ENCODE assay signal across 8 mouse cellular contexts in the genomic region with DNA sequence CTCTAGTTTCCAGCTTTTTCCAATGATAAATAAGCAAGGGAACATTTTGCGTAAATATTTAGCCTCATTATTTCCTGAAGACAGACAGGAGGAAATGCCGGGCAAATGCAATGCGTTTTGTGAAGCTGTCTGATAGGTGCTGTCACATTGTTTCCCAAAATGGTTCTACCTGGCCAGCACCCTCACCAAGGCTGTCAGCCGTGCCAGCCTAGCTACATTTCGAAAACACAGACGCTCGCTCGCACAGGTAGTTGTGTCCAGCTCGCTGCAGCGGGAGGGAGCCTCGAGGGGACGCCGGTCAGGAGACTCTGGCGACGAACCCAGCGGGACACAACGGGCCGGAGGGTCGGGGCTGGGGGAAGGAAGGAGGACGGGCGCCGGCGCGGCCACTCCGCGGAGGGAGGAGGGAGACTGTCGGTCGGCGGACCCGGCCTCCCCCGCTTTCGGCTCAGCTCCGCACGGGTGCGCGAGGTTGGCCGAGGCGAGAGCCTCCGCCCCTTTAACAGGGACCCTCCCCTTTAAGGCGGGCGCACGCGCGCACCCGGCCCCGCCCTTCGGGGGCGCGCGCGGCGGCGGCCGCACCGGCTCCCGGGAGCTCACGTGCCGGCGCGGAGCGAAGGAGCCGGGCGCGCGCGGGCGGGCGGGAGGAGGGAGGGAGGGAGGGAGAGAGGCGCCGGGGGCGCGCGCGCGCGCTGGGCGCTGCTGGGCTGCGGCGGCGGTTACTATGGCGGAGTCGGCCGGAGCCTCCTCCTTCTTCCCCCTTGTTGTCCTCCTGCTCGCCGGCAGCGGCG. TPM values are rescaled to one million over a fixed set of nuclear protein-coding genes. Genes with fewer than 3 reads are reported as not detected.
A peak's percentile ranks its signal among the peaks of the same experiment; 100 is the strongest.
DNase-seq lines count a peak whose midpoint lies in the region; ATAC-seq and TF ChIP-seq lines count a peak whose summit lies in the region.

A gene (plus strand): TSS at position 647 of the 791 bp plus-strand sequence.

- peak within 1 kb of the TSS; percentile 83 for H3K4me3 ChIP-seq in ES-Bruce4 (ENCODE audit: low read depth, low read length)
- H3K4me3 ChIP-seq in forebrain, embryonic 16.5 days (replicated peaks; ENCODE audit: low read length) = peak within 1 kb of the TSS; percentile 68
- H3K4me3 ChIP-seq in liver, postnatal 0 days (ENCODE audit: low read depth, low read length) = peak within 1 kb of the TSS; percentile 88
- H3K4me3 ChIP-seq in neural tube, embryonic 13.5 days = peak within 1 kb of the TSS; percentile 85

- TF ChIP-seq CTCF in ES-Bruce4 (IDR thresholded peaks at IDR 0.05; ENCODE audit: low read depth, low read length) = no peak
- no peak for TF ChIP-seq CTCF in liver, postnatal 0 days (IDR thresholded peaks at IDR 0.05; ENCODE audit: low read depth)

- H3K4me2 ChIP-seq in forebrain, embryonic 16.5 days (ENCODE audit: low read length) = peak within 1 kb of the TSS; percentile 74
- peak within 1 kb of the TSS; percentile 90 for H3K4me2 ChIP-seq in liver, postnatal 0 days (ENCODE audit: low read depth, low read length)
- H3K4me2 ChIP-seq in neural tube, embryonic 13.5 days = peak within 1 kb of the TSS; percentile 88

- no peaks in the 10 kb centered on the region for H3K9me3 ChIP-seq in ES-Bruce4 (replicated peaks; ENCODE audit: control insufficient read depth, insufficient read depth, low read length, poor library complexity, severe bottlenecking)
- H3K9me3 ChIP-seq in forebrain, embryonic 16.5 days (ENCODE audit: control insufficient read depth, low read length) = no peaks in the 10 kb centered on the region
- H3K9me3 ChIP-seq in liver, postnatal 0 days (ENCODE audit: low read length) = no peaks in the 10 kb centered on the region
- no peaks in the 10 kb centered on the region for H3K9me3 ChIP-seq in neural tube, embryonic 13.5 days

- TF ChIP-seq POLR2A in ES-Bruce4 (IDR thresholded peaks at IDR 0.05; ENCODE audit: insufficient read depth, low read length) = no peak

- WGBS in forebrain, embryonic 16.5 days = 1% methylated on average over 21 of the region's 87 CpGs
- under 1% methylated on average over 49 of the region's 87 CpGs for WGBS in liver, postnatal 0 days (ENCODE audit: insufficient replicate concordance)
- 1% methylated on average over 58 of the region's 87 CpGs for WGBS in neural tube, embryonic 13.5 days

- no peaks in the 10 kb centered on the region for H3K36me3 ChIP-seq in ES-Bruce4 (ENCODE audit: control insufficient read depth, insufficient read depth, low read length, poor library complexity, severe bottlenecking)
- H3K36me3 ChIP-seq in forebrain, embryonic 16.5 days (ENCODE audit: control insufficient read depth, insufficient read depth) = no peaks in the 10 kb centered on the region
- H3K36me3 ChIP-seq in liver, postnatal 0 days (replicated peaks; ENCODE audit: insufficient read depth, low read length) = no peaks in the 10 kb centered on the region
- no peaks in the 10 kb centered on the region for H3K36me3 ChIP-seq in neural tube, embryonic 13.5 days

- H3K4me1 ChIP-seq in ES-Bruce4 (ENCODE audit: control insufficient read depth, insufficient read depth, low read length) = peaks cover 6% of the 10 kb centered on the region
- H3K4me1 ChIP-seq in forebrain, embryonic 16.5 days (replicated peaks; ENCODE audit: control insufficient read depth, insufficient read depth, low read length) = peaks cover 36% of the 10 kb centered on the region
- H3K4me1 ChIP-seq in liver, postnatal 0 days (ENCODE audit: insufficient read depth) = peaks cover 39% of the 10 kb centered on the region
- H3K4me1 ChIP-seq in neural tube, embryonic 13.5 days (replicated peaks) = peaks cover 42% of the 10 kb centered on the region

- TF ChIP-seq EP300 in ES-Bruce4 (IDR thresholded peaks at IDR 0.05; ENCODE audit: insufficient read depth, low read depth, low read length) = no peak
- no peak for TF ChIP-seq EP300 in liver, postnatal 0 days (IDR thresholded peaks at IDR 0.05; ENCODE audit: low read depth)

- H3K27ac ChIP-seq in ES-Bruce4 (ENCODE audit: insufficient read depth, low read length) = no peak within 1 kb of the TSS
- peak within 1 kb of the TSS; percentile 76 for H3K27ac ChIP-seq in forebrain, embryonic 16.5 days (ENCODE audit: low read length)
- H3K27ac ChIP-seq in liver, postnatal 0 days (ENCODE audit: low read depth) = peak within 1 kb of the TSS; percentile 90
- H3K27ac ChIP-seq in neural tube, embryonic 13.5 days (replicated peaks) = peak within 1 kb of the TSS; percentile 91

- H3K27me3 ChIP-seq in ES-Bruce4 (ENCODE audit: control insufficient read depth, insufficient read depth, low read length, poor library complexity, severe bottlenecking) = peaks cover 3% of the 10 kb centered on the region; the same call in 1 of the 2 replicates
- no peaks in the 10 kb centered on the region for H3K27me3 ChIP-seq in forebrain, embryonic 16.5 days (replicated peaks; ENCODE audit: control insufficient read depth, insufficient read depth, low read length)
- H3K27me3 ChIP-seq in liver, postnatal 0 days (ENCODE audit: insufficient read depth, low read length) = no peaks in the 10 kb centered on the region
- H3K27me3 ChIP-seq in neural tube, embryonic 13.5 days = peaks cover 12% of the 10 kb centered on the region

- intact Hi-C loops in heart, postnatal 25 days (cut with DNase I) = loop anchor here (1.0 to 2.0 kb wide), 2 partner anchors 18 to 27 kb away; no protein-coding TSS in a partner anchor

- ATAC-seq in cerebellum, adult (ENCODE audit: insufficient number of reproducible peaks, low FRiP score, low TSS enrichment) = peak; percentile 78
- ATAC-seq in forebrain, embryonic 16.5 days = peak; percentile 89
- peak; percentile 89 for ATAC-seq in liver, postnatal 0 days
- ATAC-seq in neural tube, embryonic 13.5 days (ENCODE audit: low read depth) = peak; percentile 88

- DNase-seq in heart, postnatal 25 days (ENCODE audit: low spot score) = peak; percentile 89
- peak; percentile 88 for DNase-seq in layer of hippocampus, adult 11-12 months (ENCODE audit: low spot score)
- DNase-seq in liver, postnatal 0 days = peak; percentile 91
- peak; percentile 69 for DNase-seq in telencephalon, adult 2 months (ENCODE audit: low read depth, low spot score)

- H3K9ac ChIP-seq in ES-Bruce4 (ENCODE audit: low read depth, poor library complexity, severe bottlenecking) = peak within 1 kb of the TSS; percentile 95
- H3K9ac ChIP-seq in forebrain, embryonic 16.5 days (replicated peaks; ENCODE audit: low read depth, low read length) = peak within 1 kb of the TSS; percentile 86
- peak within 1 kb of the TSS; percentile 84 for H3K9ac ChIP-seq in liver, postnatal 0 days (replicated peaks)
- H3K9ac ChIP-seq in neural tube, embryonic 13.5 days = peak within 1 kb of the TSS; percentile 97

RNA-seq across cellular contexts. Expression of the gene that starts here (rescaled TPM):
- 27.7 and 27.8 TPM in 2 replicates for polyA plus RNA-seq in ES-Bruce4 (2011; ENCODE audit: insufficient read depth, insufficient read length, low read depth, missing spikeins)
- 26.0 and 27.4 TPM in 2 replicates for polyA plus RNA-seq in forebrain, embryonic 16.5 days (2015; fragmentation: Nextera tagmentation; extraction: Ambion mirVana)
- 10 to 100 TPM; 11.7 to 14.5 TPM for total RNA-seq in heart, postnatal 25 days (2021)
- 2.2 TPM in 2 replicates for polyA plus RNA-seq in liver, postnatal 0 days (2015; fragmentation: Nextera tagmentation; extraction: Ambion mirVana)
- 18.0 and 18.8 TPM in 2 replicates for polyA plus RNA-seq in neural tube, embryonic 13.5 days (2015; fragmentation: Nextera tagmentation; extraction: Ambion mirVana)
